Mouse (Mus musculus) kidney, adult 2 months (tissue): ENCODE measurements around the gene Gulp1. TPM values are rescaled to one million over a fixed set of nuclear protein-coding genes. Genes with fewer than 3 reads are reported as not detected.

Source experiments
- DNase-seq: peaks from one replicate; pipeline ENCODE4 v3.0.0; 2021
- H3K27ac ChIP-seq: fragments of 200-500 bp; 2 replicates; pipeline ENCODE4 v1.5.1; 2012; ENCODE audit warnings: low read depth, low read length, control low read depth, inconsistent platforms; ENCODE audit not compliant: insufficient read depth
- H3K27me3 ChIP-seq: fragments of 200-500 bp; replicated peaks from 2 replicates; pipeline ENCODE4 v1.6.1; 2012; ENCODE audit warnings: mild to moderate bottlenecking, moderate library complexity, low read length, inconsistent platforms; ENCODE audit not compliant: control insufficient read depth, insufficient read depth
- H3K36me3 ChIP-seq: fragments of 200-500 bp; 2 replicates; pipeline ENCODE4 v1.6.1; 2012; ENCODE audit warnings: mild to moderate bottlenecking, moderate library complexity, low read length, inconsistent platforms; ENCODE audit not compliant: control insufficient read depth, insufficient read depth
- H3K4me1 ChIP-seq: fragments of 200-500 bp; 2 replicates; pipeline ENCODE4 v1.6.1; 2011; ENCODE audit warnings: low read length; ENCODE audit not compliant: control insufficient read depth, insufficient read depth
- H3K4me3 ChIP-seq: fragments of 200-500 bp; 2 replicates; pipeline ENCODE4 v1.5.1; 2011; ENCODE audit warnings: mild to moderate bottlenecking, low read depth, low read length, control low read depth; ENCODE audit not compliant: insufficient read depth
- CTCF ChIP-seq: fragments of 200-500 bp; conservative IDR thresholded peaks from 2 replicates; pipeline ENCODE4 v1.5.1; 2011; ENCODE audit warnings: low read depth, mild to moderate bottlenecking, control low read depth, low read length, moderate library complexity, mixed read lengths; ENCODE audit not compliant: insufficient read depth, insufficient read length
- POLR2A ChIP-seq: fragments of 200-500 bp; IDR thresholded peaks from one replicate; pipeline ENCODE4 v1.6.1; 2011; ENCODE audit warnings: low read depth, low read length, control low read depth
- WGBS: fragments of 180-500 bp; shearing (Covaris S2); methylation state at CpG from one replicate; pipeline ENCODE4 v1.1.7; 2018; 5-methylcytosine and 5-hydroxymethylcytosine counted together
- polyA plus RNA-seq: library from polyadenylated mRNA; depleted of rRNA; stranded (reverse); fragments of >200 nt; gene quantifications from 2 replicates; pipeline ENCODE4 v1.2.3, GENCODE M21; 2012

Gulp1 gene
- polyA plus RNA-seq, 1 experiment = 3.3 TPM

DNA sequence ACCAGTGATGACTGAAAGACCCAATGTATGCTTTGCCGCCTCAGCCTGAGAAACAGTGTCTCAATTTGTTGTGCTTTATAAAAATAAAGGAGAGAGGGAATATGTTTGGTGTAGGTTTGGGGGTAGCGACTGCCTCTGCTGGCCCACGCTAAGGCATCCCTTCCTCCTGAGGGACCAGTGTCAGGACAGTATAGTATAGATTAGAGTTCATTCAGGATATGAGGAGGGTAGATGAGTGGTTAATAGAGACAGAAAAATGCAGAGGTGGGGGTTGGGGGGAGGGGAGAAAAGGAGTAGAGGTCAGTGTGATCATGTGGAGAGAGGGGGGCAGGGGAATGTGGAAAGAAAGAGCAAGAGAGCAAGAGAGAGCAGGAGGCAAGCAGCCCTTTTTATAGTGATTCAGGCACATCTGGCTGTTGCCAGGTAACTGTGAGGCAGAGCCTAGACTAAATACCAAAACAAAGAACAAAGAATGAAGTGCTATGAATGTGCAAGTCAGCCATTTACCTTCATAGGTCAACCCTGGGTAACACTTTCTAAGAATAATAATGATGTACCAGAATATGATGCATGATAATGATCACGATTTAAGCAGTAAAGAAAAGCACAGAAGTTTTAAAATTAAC is 169.6 kb downstream of the Gulp1 start:
- 80% methylated on average over 4 of the region's 4 CpGs for WGBS
- TF ChIP-seq CTCF = no peak
- TF ChIP-seq POLR2A = no peak
- DNase-seq = no peak

DNA sequence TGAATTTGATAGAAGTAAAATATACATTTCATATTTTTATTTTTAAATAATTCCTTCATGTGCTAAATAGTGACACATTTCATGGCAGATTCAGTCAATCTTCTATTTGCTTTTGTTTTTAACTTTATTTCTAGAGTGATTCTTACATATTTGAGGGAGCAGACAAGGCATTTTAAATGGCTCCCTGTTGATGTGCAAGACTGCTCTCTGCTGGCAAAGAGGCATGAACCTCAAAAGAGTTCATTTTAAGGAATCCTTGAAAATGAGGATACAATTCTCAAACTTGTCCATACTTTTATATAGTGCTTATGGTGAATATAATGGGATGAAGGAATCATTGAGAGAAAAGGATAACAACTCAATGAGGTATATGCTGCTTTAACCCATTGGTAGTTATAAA is 189.9 kb downstream of the Gulp1 start:
- Histone ChIP-seq H3K4me3 (no peak overlapping the region), H3K4me1 (no peaks in the 10 kb centered on the region), H3K36me3 (no peaks in the 10 kb centered on the region), H3K27me3 (no peaks in the 10 kb centered on the region), H3K27ac (no peak overlapping the region)
- TF ChIP-seq CTCF (no peak), POLR2A (no peak)
- peak; percentile 5 for DNase-seq

More for the DNA sequence above, 169.6 kb downstream of the Gulp1 start:
- H3K27me3 ChIP-seq = no peaks in the 10 kb centered on the region
- H3K4me1 ChIP-seq = no peaks in the 10 kb centered on the region
- H3K27ac ChIP-seq = no peak overlapping the region
- no peaks in the 10 kb centered on the region for H3K36me3 ChIP-seq
- no peak overlapping the region for H3K4me3 ChIP-seq

DNA sequence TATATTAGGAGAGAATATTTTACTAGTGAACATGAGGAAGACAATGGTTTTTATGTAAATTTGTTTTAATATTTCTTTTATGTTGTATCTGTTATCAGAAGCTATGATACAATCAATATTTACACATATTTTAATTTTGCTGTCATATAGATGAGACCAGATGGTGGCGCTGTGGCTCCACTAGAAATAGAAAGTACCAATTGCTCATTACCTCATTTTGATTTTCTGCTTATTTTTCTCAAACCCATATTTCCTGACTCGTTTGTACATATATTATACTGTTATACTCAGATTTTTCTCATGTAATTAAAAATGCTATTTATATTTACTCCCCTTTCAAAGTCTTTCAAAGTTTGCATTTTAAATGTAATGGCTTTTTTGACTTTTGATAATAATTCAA is 194.4 kb downstream of the Gulp1 start:
- Histone ChIP-seq H3K27ac (no peak overlapping the region), H3K36me3 (no peaks in the 10 kb centered on the region), H3K4me1 (no peaks in the 10 kb centered on the region), H3K4me3 (no peak overlapping the region), H3K27me3 (no peaks in the 10 kb centered on the region)
- peak; percentile 49 for DNase-seq
- WGBS = 4% methylated on average over 2 of the region's 2 CpGs
- TF ChIP-seq POLR2A = no peak
- no peak for TF ChIP-seq CTCF

DNA sequence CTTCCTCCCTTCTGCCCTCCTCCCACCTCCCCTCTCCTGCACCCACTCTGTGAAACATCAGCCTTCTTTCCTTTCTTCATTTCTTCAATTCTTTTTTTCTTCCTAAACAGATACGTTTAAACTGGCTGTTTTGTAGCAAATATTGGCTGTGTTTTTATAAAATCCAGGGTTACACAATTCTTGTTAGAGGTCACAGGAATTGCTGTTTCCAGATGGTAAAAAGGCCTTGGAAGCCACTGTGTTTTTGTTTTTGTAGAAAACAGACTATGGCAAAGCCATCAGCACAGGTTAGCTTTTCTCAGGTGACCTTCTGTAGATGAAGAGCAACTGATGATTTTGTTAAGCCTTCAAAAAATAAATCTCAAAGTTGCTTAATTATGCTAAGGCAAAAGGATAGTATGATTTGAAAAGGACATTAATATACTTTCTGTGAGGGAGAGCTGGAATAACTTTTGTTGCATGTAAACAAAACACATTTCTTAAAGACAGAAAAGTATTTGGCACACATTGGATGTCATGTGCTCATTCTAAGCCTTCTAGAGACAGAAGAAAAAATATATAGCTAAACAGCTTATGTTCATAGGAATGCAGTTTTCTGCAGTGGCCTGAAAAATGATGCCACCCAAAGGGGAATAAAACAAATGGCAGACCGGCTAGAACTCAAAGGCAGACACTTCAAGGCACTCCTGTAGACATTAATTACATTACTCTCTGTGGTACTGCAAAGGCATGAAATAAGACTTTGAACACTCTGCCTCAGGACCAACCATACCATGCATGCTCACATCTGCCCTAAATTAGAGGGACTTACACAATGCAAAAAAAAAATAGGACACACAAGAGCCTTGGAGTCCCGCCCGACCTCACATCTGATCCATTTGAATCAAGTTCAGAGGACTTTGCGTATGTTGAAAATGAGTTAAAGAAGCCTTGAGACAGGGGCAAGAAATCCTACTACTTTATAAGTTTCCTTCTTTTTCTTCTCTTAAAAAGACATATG is 199.7 kb downstream of the Gulp1 start:
- Histone ChIP-seq H3K27ac (no peak overlapping the region), H3K36me3 (no peaks in the 10 kb centered on the region), H3K4me1 (no peaks in the 10 kb centered on the region), H3K4me3 (no peak overlapping the region), H3K27me3 (no peaks in the 10 kb centered on the region)
- 75% methylated on average over 5 of the region's 5 CpGs for WGBS
- no peak for TF ChIP-seq CTCF
- no peak for TF ChIP-seq POLR2A
- no peak for DNase-seq

DNA sequence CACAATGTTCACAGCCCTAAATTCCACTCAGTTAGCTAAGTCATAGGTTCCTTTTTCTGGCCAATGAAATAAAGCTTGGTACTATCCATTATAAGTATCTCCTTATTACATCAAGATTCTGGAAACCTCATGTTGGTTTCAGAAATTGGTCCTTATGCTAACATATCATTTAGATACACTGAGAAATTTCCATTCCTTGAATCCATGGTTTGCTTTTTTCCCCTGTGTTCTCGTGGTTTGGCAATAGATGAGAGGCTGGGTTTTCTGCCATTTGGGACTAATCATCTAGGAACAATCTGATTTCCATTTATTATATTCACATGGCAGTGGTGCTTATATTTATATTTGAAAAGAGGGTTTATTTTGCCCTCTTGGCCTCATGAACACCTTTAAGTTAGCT is 226.9 kb downstream of the Gulp1 start:
- no peak for DNase-seq
- H3K27ac ChIP-seq = no peak overlapping the region
- H3K4me1 ChIP-seq = no peaks in the 10 kb centered on the region
- WGBS = 80% methylated on average over 1 of the region's 1 CpGs
- H3K4me3 ChIP-seq = no peak overlapping the region
- no peaks in the 10 kb centered on the region for H3K27me3 ChIP-seq
- TF ChIP-seq CTCF = no peak
- no peak for TF ChIP-seq POLR2A
- H3K36me3 ChIP-seq = no peaks in the 10 kb centered on the region

DNA sequence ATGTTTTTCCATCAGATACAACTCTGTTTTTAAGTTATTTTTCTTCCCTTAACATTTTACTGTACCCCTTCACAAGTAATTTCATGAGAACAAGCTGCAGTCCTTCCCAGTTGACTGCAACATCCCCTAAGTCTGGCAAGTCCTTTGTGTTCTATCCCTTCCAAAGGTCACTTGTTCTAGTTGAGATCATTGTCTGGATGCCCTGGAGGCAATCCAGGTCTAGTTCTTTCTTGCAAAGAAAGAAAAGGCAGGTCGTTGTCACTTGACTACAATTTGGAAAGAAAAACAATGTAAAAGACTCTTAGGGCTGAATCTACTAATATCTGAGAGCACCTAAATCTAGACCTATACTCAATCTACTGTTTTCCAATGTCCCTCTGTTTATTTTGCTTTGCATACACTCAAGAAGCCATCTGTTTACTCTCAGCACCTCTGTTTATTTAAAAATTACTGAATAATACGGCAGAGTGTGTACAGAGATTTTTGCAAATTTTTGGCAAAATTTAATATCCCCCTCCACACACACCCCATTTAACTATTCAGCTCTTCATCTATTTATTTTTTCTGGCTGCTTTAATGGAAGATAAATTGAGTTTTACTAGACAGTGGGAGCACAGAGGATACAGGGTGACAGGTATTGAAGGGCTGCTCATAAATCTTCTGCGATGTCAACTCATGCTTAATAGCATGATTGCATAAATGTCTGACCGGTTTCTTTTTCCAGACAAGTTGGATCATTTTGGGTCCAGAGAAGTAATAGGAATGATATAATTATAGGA is 252.5 kb downstream of the Gulp1 start:
- H3K36me3 ChIP-seq = no peaks in the 10 kb centered on the region
- WGBS = 63% methylated on average over 4 of the region's 4 CpGs
- peak; percentile 39 for DNase-seq
- H3K4me1 ChIP-seq = no peaks in the 10 kb centered on the region
- TF ChIP-seq POLR2A = no peak
- TF ChIP-seq CTCF = no peak
- H3K27ac ChIP-seq = no peak overlapping the region
- no peak overlapping the region for H3K4me3 ChIP-seq
- H3K27me3 ChIP-seq = no peaks in the 10 kb centered on the region
